Mouse (Mus musculus): ENCODE data around the gene Eml5. TPM values are rescaled to one million over a fixed set of nuclear protein-coding genes. Genes with fewer than 3 reads are reported as not detected.

The Eml5 gene
- polyA plus RNA-seq, 1 experiment from 2014 or later, result 16.8 TPM

DNA sequence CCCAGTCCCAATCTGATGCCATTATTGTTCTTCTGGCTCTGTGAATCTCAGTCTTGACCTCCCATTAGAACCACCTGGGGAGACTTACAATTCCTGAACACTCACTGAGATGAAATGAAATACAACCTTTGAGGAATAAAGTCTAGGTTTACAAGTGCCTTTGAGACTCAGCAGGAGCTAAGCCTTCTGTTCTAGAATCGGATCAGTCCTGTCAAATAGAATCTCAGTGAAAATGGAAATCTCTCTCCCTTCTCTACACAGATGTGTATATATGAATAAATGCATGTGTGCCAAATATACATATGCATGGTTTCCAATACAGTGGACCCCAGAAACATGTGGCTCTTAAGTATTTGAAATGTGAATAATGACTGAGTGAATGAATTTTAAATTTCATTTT, 22.6 kb downstream of the Eml5 start:
- Histone ChIP-seq H3K4me3 (no peak overlapping the region), H3K9me3 (no peaks in the 10 kb centered on the region), H3K36me3 (no peaks in the 10 kb centered on the region), H3K4me2 (replicated peaks) (no peak overlapping the region), H3K27ac (no peak overlapping the region), H3K27me3 (replicated peaks) (no peaks in the 10 kb centered on the region), H3K4me1 (no peaks in the 10 kb centered on the region), H3K9ac (no peak overlapping the region)
- 24% methylated on average over 1 of the region's 1 CpGs for WGBS
- no peak for ATAC-seq (ENCODE audit: low FRiP score, low read depth)

DNA sequence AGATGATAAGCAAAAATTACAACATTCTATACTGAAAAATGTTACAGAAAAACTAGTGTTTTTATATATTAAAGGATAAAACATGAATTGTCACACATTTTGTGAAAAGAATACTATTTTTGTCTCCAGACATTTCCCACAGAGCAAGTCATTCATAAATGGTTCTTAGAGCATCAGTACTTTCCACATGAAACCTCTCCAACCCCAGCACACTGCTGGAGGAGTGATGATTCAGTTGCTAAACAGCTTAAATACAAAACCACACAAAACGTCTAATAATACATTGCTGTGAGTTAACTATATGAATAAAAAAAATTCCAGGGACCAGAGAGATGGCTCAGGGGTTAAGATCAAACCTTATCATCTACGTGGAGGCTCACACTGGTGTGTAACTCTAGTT, 26.1 kb downstream of the Eml5 start:
- Histone ChIP-seq H3K4me2 (replicated peaks) (no peak overlapping the region), H3K9ac (no peak overlapping the region), H3K4me1 (no peaks in the 10 kb centered on the region), H3K4me3 (no peak overlapping the region), H3K9me3 (no peaks in the 10 kb centered on the region), H3K36me3 (no peaks in the 10 kb centered on the region), H3K27ac (no peak overlapping the region), H3K27me3 (replicated peaks) (no peaks in the 10 kb centered on the region)
- no peak for ATAC-seq (ENCODE audit: low FRiP score, low read depth)
- 62% methylated on average over 2 of the region's 2 CpGs for whole genome bisulfite sequencing

DNA sequence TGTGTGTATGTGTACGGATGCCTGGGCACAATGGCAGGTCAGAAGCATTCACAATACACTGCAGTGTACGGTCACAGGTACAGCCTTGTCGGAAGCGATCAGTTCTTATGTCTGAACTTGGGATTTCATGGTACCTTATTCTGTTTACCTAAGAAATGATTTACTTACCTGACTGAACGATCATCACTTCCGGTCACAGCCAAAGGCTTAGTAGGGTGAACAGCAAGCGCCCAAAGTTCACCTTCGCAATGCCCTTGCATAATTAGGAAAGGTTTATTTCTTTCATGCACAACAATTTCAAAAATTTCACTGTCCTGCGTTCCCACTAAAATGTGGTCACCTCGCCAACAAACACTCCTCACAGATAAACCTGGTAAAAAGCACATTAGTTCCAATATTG, 28.4 kb downstream of the Eml5 start:
- ATAC-seq (ENCODE audit: low FRiP score, low read depth), result no peak
- Histone ChIP-seq H3K9me3 (no peaks in the 10 kb centered on the region), H3K36me3 (peaks cover 5% of the 10 kb centered on the region; the same call in 1 of the 2 replicates), H3K4me1 (no peaks in the 10 kb centered on the region), H3K9ac (no peak overlapping the region), H3K27ac (no peak overlapping the region), H3K4me2 (replicated peaks) (no peak overlapping the region), H3K27me3 (replicated peaks) (no peaks in the 10 kb centered on the region), H3K4me3 (no peak overlapping the region)
- 94% methylated on average over 10 of the region's 10 CpGs for WGBS

DNA sequence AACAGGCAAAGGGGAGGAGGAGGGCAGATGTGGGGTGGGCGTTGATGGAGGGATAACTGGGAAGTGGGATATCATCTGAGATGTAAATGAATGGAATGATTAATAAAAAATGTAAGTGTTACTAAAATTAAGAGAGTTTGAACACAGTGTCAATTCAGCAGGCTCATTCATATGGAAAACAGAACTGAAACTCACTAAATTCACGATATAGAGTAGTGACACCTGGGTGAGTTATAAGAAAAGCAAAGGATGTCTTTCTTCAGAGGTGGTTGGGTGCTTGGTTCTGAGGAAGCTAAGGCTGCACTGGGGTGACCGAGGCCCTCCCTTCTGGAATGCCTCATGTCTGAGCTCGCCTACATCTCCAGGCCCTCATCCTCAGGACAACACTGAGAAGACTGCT, 37.8 kb downstream of the Eml5 start:
- 91% methylated on average over 4 of the region's 4 CpGs for whole genome bisulfite sequencing

DNA sequence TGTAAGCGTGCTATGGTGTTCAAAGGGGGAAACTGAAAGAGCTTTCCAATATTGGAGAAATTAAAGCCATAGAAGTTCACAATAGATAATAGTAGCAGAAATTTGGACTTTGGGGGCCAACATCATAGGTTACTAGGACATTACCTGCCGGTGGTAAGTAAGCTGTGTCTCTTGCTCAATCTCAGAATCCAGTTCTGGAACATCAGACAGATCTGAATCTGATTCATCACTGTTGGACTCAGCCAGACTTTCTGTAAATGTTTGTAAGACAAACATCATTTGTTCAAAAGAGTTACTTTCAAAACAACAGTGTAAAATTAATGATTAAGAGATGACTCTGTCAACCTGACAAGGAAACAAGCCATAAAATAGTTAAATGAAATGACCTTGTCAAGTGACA, 41.0 kb downstream of the Eml5 start:
- no peak for ATAC-seq (ENCODE audit: low FRiP score, low read depth)
- H3K4me3 ChIP-seq, result no peak overlapping the region
- peaks cover 3% of the 10 kb centered on the region; the same call in 1 of the 2 replicates for H3K9me3 ChIP-seq
- H3K27me3 ChIP-seq (replicated peaks), result no peaks in the 10 kb centered on the region
- no peak overlapping the region for H3K27ac ChIP-seq
- H3K4me2 ChIP-seq (replicated peaks), result no peak overlapping the region
- peaks cover 10% of the 10 kb centered on the region; the same call in 1 of the 2 replicates for H3K36me3 ChIP-seq
- 88% methylated on average over 2 of the region's 2 CpGs for WGBS
- no peaks in the 10 kb centered on the region for H3K4me1 ChIP-seq
- no peak overlapping the region for H3K9ac ChIP-seq

More for the DNA sequence above, 37.8 kb downstream of the Eml5 start:
- H3K27ac ChIP-seq, result no peak overlapping the region
- H3K4me1 ChIP-seq, result no peaks in the 10 kb centered on the region
- H3K36me3 ChIP-seq, result peaks cover 10% of the 10 kb centered on the region; the same call in 1 of the 2 replicates
- no peak overlapping the region for H3K9ac ChIP-seq
- H3K4me2 ChIP-seq (replicated peaks), result no peak overlapping the region
- H3K27me3 ChIP-seq (replicated peaks), result no peaks in the 10 kb centered on the region
- no peak for ATAC-seq (ENCODE audit: low FRiP score, low read depth)
- H3K9me3 ChIP-seq, result peaks cover 3% of the 10 kb centered on the region; the same call in 1 of the 2 replicates
- H3K4me3 ChIP-seq, result no peak overlapping the region

DNA sequence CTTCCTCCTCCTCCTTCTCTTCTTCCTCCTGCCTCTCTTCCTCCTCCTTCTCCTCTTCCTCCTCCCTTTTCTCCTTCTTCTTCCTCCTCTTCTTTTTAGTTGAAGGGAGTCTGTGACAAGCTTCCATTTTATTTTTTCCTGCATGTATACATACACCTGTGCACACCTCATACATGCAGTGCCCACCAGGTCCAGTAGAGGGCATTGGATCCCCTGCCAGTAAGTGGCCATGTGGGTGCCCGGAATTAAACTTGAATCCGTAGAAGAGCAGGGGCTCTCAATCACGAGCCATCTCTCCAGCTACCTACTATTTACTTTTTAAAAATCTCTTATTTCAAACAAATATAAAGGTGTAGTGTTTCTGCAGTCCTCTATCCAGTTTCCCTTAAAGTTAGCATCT, 50.5 kb downstream of the Eml5 start:
- no peaks in the 10 kb centered on the region for H3K9me3 ChIP-seq
- H3K36me3 ChIP-seq, result 0 out of 2 replicates have a peak, but pooled peaks cover 5% of the 10 kb centered on the region
- no peak overlapping the region for H3K4me3 ChIP-seq
- 36% methylated on average over 3 of the region's 3 CpGs for WGBS
- no peak for ATAC-seq (ENCODE audit: low FRiP score, low read depth)
- H3K9ac ChIP-seq, result no peak overlapping the region
- H3K27me3 ChIP-seq (replicated peaks), result no peaks in the 10 kb centered on the region
- H3K4me2 ChIP-seq (replicated peaks), result no peak overlapping the region
- H3K27ac ChIP-seq, result no peak overlapping the region
- H3K4me1 ChIP-seq, result no peaks in the 10 kb centered on the region

DNA sequence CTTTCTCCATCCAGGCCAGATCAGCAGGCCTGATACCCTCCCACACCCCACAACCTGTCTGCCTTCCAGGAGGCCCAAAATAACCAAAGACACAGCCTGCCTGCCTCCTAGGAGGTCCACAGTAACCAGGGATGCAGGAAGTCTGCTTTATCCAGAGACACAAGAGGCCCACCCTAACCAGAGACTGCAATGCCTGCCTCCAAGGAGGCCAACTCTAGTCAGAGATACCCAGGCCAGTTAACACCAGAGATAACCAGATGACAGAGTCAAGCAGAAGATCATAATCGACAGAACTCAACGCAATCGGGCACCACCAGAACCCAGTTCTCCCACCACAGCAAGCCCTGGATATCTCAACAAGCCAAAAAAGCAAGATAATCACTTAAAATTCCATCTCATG, 56.5 kb downstream of the Eml5 start:
- Histone ChIP-seq H3K4me3 (no peak overlapping the region), H3K4me1 (no peaks in the 10 kb centered on the region), H3K27ac (no peak overlapping the region), H3K27me3 (replicated peaks) (no peaks in the 10 kb centered on the region), H3K9me3 (no peaks in the 10 kb centered on the region), H3K36me3 (peaks cover 10% of the 10 kb centered on the region; the same call in 1 of the 2 replicates), H3K4me2 (replicated peaks) (no peak overlapping the region), H3K9ac (no peak overlapping the region)
- ATAC-seq (ENCODE audit: low FRiP score, low read depth), result no peak
- WGBS, result 96% methylated on average over 3 of the region's 3 CpGs

DNA sequence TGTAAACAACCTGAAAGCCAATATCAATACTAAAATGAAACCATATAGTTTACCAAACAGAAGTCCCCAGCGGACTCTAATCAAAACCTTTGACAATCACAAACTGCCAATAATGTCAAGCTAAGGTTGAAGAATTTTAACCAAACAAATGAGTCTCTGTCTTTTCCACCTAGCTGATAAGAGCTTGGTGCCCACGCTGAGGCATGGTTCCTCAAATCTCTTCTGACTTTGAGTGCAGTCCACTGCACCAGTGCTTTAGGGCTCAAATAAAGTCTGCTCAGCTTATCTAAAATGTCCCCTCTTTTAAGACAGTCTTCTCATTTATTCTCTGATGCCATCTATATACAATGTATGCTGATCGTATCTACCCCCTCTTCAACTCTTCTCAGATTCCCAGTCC, 61.1 kb downstream of the Eml5 start:
- Histone ChIP-seq H3K36me3 (peaks cover 5% of the 10 kb centered on the region; the same call in 1 of the 2 replicates), H3K4me2 (replicated peaks) (no peak overlapping the region), H3K27me3 (replicated peaks) (no peaks in the 10 kb centered on the region), H3K4me1 (no peaks in the 10 kb centered on the region), H3K4me3 (no peak overlapping the region), H3K27ac (no peak overlapping the region), H3K9me3 (no peaks in the 10 kb centered on the region), H3K9ac (no peak overlapping the region)
- 92% methylated on average over 3 of the region's 3 CpGs for WGBS
- ATAC-seq (ENCODE audit: low FRiP score, low read depth), result no peak

DNA sequence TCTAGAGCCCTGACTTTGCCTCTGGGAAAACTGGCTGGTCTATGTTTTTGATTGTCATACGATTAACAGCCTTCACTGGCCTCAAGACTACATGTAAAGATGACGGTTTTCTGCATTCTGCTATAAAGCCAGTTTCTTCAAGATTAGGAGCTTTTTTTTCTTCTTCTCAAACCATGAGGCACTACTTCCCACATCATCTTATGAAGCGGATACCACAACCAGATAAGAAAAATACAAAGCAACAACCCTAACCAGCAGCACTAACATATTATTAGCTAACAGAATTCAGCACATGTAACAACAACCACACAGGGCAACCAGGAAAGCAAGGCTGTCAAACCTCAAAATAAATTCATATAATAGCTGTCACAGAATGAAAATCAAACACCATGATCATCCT, 63.3 kb downstream of the Eml5 start:
- H3K27me3 ChIP-seq (replicated peaks), result no peaks in the 10 kb centered on the region
- no peak overlapping the region for H3K9ac ChIP-seq
- no peak overlapping the region for H3K27ac ChIP-seq
- WGBS, result 96% methylated on average over 3 of the region's 3 CpGs
- H3K36me3 ChIP-seq, result peaks cover 5% of the 10 kb centered on the region; the same call in 1 of the 2 replicates
- ATAC-seq (ENCODE audit: low FRiP score, low read depth), result no peak
- no peak overlapping the region for H3K4me3 ChIP-seq
- no peaks in the 10 kb centered on the region for H3K4me1 ChIP-seq
- H3K4me2 ChIP-seq (replicated peaks), result no peak overlapping the region
- no peaks in the 10 kb centered on the region for H3K9me3 ChIP-seq

DNA sequence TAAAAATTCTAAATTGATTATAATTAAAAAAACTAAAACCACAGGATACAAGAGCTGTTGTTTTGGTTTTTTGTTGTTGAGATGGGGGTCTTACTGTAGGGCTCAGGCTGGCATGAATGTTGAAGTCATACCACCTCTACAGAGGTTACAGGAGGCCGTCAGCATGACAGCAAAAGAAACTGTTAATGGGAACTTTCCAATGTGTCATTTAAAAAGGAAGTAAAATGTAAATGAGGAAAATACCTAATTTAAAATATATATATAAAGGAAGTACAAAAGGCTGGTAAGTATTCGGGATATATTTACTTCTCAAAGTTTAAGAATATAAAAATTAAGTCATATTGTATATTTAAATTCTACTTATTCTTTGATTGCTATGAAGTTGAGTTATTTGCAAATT, 65.8 kb downstream of the Eml5 start:
- no peak overlapping the region for H3K4me3 ChIP-seq
- H3K9me3 ChIP-seq, result no peaks in the 10 kb centered on the region
- no peak for ATAC-seq (ENCODE audit: low FRiP score, low read depth)
- H3K9ac ChIP-seq, result no peak overlapping the region
- H3K27me3 ChIP-seq (replicated peaks), result no peaks in the 10 kb centered on the region
- H3K27ac ChIP-seq, result no peak overlapping the region
- H3K4me2 ChIP-seq (replicated peaks), result no peak overlapping the region
- H3K4me1 ChIP-seq, result no peaks in the 10 kb centered on the region
- H3K36me3 ChIP-seq, result peaks cover 6% of the 10 kb centered on the region
- 86% methylated on average over 2 of the region's 2 CpGs for WGBS

DNA sequence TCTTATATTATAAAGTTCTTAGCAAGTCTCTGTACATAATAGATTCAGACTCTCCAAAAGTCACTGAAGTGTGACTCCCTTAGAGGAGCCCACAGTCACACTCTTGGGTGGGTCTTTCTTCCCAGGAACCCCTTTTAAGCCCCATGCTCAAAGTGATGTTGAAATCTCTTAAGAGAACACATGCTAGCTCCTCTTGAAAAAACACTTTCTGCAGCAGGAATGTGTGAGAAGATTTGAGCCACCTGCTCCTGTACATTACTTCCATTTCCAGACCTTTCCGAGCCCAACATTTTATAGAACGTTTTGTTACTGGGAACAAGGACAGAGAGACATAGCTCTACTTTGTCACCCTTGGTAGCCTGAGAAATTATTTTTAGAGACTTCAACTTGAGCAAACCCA, 66.4 kb downstream of the Eml5 start:
- Histone ChIP-seq H3K27ac (no peak overlapping the region), H3K9ac (no peak overlapping the region), H3K27me3 (replicated peaks) (no peaks in the 10 kb centered on the region), H3K4me3 (no peak overlapping the region), H3K4me2 (replicated peaks) (no peak overlapping the region), H3K4me1 (no peaks in the 10 kb centered on the region), H3K9me3 (no peaks in the 10 kb centered on the region), H3K36me3 (peaks cover 6% of the 10 kb centered on the region)
- 94% methylated on average over 2 of the region's 2 CpGs for WGBS
- ATAC-seq (ENCODE audit: low FRiP score, low read depth), result no peak

DNA sequence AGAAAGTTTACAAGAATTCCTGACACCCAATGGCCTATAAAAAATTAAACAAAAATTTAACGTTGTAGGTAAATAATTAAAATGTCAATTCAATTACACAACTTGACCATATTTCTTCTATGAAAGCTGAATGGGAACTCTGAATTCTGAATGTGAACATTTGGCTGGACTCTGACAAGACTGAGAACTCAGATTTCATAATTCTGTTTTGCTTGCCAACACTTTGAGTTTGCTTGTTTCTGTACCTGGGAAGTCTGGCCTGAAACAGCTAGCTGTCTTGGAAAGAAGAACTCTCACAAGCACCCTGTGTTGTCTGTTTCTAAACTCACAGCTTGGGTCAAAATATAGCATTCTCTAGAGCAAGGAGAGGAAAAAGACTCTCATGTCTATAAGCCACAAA, 67.4 kb downstream of the Eml5 start:
- 85% methylated on average over 1 of the region's 1 CpGs for WGBS
- H3K4me3 ChIP-seq, result no peak overlapping the region

DNA sequence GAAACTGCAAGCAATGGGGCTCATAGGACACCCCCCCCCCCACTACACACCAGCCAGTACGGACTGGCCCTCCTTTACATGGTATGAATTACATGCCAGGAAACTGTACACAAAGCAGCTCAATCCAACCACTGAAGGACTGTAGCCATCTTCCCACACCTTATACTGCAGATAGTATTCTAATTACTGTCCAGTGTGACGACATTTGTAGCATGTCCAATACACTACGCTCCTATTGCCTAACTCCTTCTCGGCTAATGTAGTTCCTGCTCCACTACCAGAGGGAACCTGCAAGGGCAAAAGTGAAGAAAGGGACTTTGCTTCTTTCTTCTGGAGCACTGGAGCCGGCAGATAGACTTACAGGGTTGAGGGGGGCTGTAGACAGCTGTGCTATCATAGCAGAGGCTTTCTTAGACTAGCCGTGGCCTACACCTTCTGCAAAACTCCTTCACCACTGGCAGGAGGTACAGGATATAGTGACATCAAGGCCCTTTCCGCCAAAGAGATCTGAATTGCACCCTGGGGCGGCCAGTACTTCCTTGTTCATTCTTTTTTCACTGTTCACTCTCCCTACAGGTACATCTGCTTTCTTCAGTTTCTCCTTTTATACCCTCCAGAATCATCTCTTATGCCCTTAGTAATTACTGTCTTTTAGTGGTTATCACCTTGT, 68.2 kb downstream of the Eml5 start:
- Histone ChIP-seq H3K4me1 (no peaks in the 10 kb centered on the region), H3K27ac (no peak overlapping the region), H3K9ac (no peak overlapping the region), H3K27me3 (replicated peaks) (no peaks in the 10 kb centered on the region), H3K4me2 (replicated peaks) (no peak overlapping the region), H3K9me3 (no peaks in the 10 kb centered on the region), H3K4me3 (no peak overlapping the region), H3K36me3 (peaks cover 6% of the 10 kb centered on the region)
- 90% methylated on average over 8 of the region's 8 CpGs for WGBS
- ATAC-seq (ENCODE audit: low FRiP score, low read depth), result no peak

More for the DNA sequence above, 67.4 kb downstream of the Eml5 start:
- H3K36me3 ChIP-seq, result peaks cover 6% of the 10 kb centered on the region
- no peaks in the 10 kb centered on the region for H3K4me1 ChIP-seq
- H3K27ac ChIP-seq, result no peak overlapping the region
- H3K27me3 ChIP-seq (replicated peaks), result no peaks in the 10 kb centered on the region
- H3K4me2 ChIP-seq (replicated peaks), result no peak overlapping the region
- ATAC-seq (ENCODE audit: low FRiP score, low read depth), result no peak
- H3K9ac ChIP-seq, result no peak overlapping the region
- no peaks in the 10 kb centered on the region for H3K9me3 ChIP-seq

Data from neural tube, embryonic 12.5 days (tissue).